Mouse (Mus musculus) hindbrain, embryonic 11.5 days (tissue): ENCODE results near the gene Rmnd5b. TPM values are rescaled to one million over a fixed set of nuclear protein-coding genes. Genes with fewer than 3 reads are reported as not detected.
A peak's percentile ranks its signal among the peaks of the same experiment; 100 is the strongest.

Experiments used
- ATAC-seq: fragments of 200-750 bp; cut with Nextera tagmentation; 2 replicates; pipeline ENCODE4 v1.8.0; 2017; ENCODE audit warnings: mild to moderate bottlenecking, moderate TSS enrichment, moderate library complexity; ENCODE audit not compliant: low FRiP score
- DNase-seq: peaks from one replicate; pipeline ENCODE4 v3.0.0-alpha.2; 2015; ENCODE audit warnings: low spot score
- H3K27ac ChIP-seq: fragments of 300-500 bp; sonication (generic); 2 replicates; pipeline ENCODE4 v1.5.1; 2014; ENCODE audit warnings: mild to moderate bottlenecking, low read depth, low read length
- H3K27me3 ChIP-seq: fragments of 300-500 bp; sonication (generic); 2 replicates; pipeline ENCODE4 v1.6.1; 2014; ENCODE audit warnings: mild to moderate bottlenecking, low read length, moderate library complexity, mixed read lengths; ENCODE audit not compliant: control insufficient read depth, insufficient read depth
- H3K36me3 ChIP-seq: fragments of 300-500 bp; sonication (generic); 2 replicates; pipeline ENCODE4 v1.6.1; 2014; ENCODE audit warnings: mild to moderate bottlenecking, low read length, moderate library complexity, mixed read lengths; ENCODE audit not compliant: control insufficient read depth, insufficient read depth
- H3K4me1 ChIP-seq: fragments of 300-500 bp; sonication (generic); replicated peaks from 2 replicates; pipeline ENCODE4 v1.6.1; 2014; ENCODE audit warnings: low read length, mixed read lengths; ENCODE audit not compliant: control insufficient read depth, insufficient read depth
- H3K4me2 ChIP-seq: fragments of 300-500 bp; sonication (generic); replicated peaks from 2 replicates; pipeline ENCODE4 v1.6.1; 2014; ENCODE audit warnings: mild to moderate bottlenecking, low read depth, low read length
- H3K4me3 ChIP-seq: fragments of 300-500 bp; sonication (generic); 2 replicates; pipeline ENCODE4 v1.5.1; 2014; ENCODE audit warnings: low read depth, low read length
- H3K9ac ChIP-seq: fragments of 300-500 bp; sonication (generic); 2 replicates; pipeline ENCODE4 v1.6.1; 2014; ENCODE audit warnings: low read depth, low read length
- H3K9me3 ChIP-seq: fragments of 300-500 bp; sonication (generic); 2 replicates; pipeline ENCODE4 v1.6.1; 2016; ENCODE audit warnings: low read length; ENCODE audit not compliant: control insufficient read depth
- WGBS: fragments of 180-500 bp; shearing (Covaris S2); extraction: QIAGEN DNeasy Blood & Tissue Kit; methylation state at CpG from one replicate; pipeline ENCODE4 v1.1.7; 2014; 5-methylcytosine and 5-hydroxymethylcytosine counted together
- polyA plus RNA-seq: library from polyadenylated mRNA; unstranded; fragments of >200 nt; fragmentation: Nextera tagmentation; extraction: Ambion mirVana; gene quantifications from 2 replicates; pipeline ENCODE4 v1.2.1, GENCODE M21; 2014

The Rmnd5b gene
- 42.5 and 43.7 TPM in 2 replicates for polyA plus RNA-seq

GRCm38 (mm10) chr11:51635525-51636322 lies at the start of gene Rmnd5b:
Gene Rmnd5b, minus strand, starts transcription at chr11:51635896.
- Histone ChIP-seq H3K4me3 (peak within 1 kb of the TSS; percentile 64), H3K9me3 (no peaks in the 10 kb centered on the region), H3K27me3 (no peaks in the 10 kb centered on the region), H3K9ac (peak within 1 kb of the TSS; percentile 58), H3K4me2 (peak within 1 kb of the TSS; percentile 69), H3K36me3 (no peaks in the 10 kb centered on the region), H3K27ac (peak within 1 kb of the TSS; percentile 25), H3K4me1 (no peaks in the 10 kb centered on the region)
- peak; percentile 88 for DNase-seq
- peak; percentile 84 for ATAC-seq
- WGBS, result 0% methylated on average over 61 of the region's 61 CpGs

GRCm38 (mm10) chr11:51681976-51682374 lies 46.3 kb upstream of the Rmnd5b start:
- no peak for ATAC-seq

GRCm38 (mm10) chr11:51681324-51681975 lies 45.8 kb upstream of the Rmnd5b start:
- H3K36me3 ChIP-seq, result no peaks in the 10 kb centered on the region
- no peak overlapping the region for H3K4me2 ChIP-seq
- 33% methylated on average over 13 of the region's 13 CpGs for WGBS
- DNase-seq (peak; percentile 89), ATAC-seq (no peak)
- H3K4me3 ChIP-seq, result no peak overlapping the region
- no peak overlapping the region for H3K9ac ChIP-seq
- no peak overlapping the region for H3K27ac ChIP-seq
- H3K9me3 ChIP-seq, result no peaks in the 10 kb centered on the region
- H3K4me1 ChIP-seq, result no peaks in the 10 kb centered on the region
- no peaks in the 10 kb centered on the region for H3K27me3 ChIP-seq

More at GRCm38 (mm10) chr11:51681976-51682374, 46.3 kb upstream of the Rmnd5b start:
- H3K4me1 ChIP-seq, result no peaks in the 10 kb centered on the region
- no peak overlapping the region for H3K4me2 ChIP-seq
- DNase-seq, result no peak
- H3K9ac ChIP-seq, result no peak overlapping the region
- no peaks in the 10 kb centered on the region for H3K9me3 ChIP-seq
- H3K27ac ChIP-seq, result no peak overlapping the region
- 48% methylated on average over 8 of the region's 8 CpGs for WGBS
- no peaks in the 10 kb centered on the region for H3K36me3 ChIP-seq
- no peak overlapping the region for H3K4me3 ChIP-seq
- no peaks in the 10 kb centered on the region for H3K27me3 ChIP-seq

DNA sequence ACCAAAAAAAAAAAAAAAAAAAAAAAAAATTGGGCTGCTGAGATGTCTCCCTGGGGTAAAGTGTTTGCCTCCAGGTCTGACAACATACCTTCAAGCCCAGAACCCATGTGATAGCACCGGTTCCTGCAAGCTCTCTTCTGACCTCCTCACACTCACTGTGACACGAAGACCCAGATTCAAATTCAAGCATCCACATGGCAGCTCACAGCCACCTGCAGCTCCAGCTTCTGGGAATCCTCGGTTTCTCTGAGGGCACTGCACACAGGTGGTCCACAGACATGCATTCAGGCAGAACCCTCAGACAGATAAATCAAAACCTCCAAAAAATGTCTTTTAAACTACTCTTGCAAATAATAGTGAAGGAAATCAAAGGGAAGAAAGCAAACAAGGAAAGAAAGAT lies 43.8 kb upstream of the Rmnd5b start:
- 70% methylated on average over 3 of the region's 3 CpGs for WGBS
- DNase-seq, result no peak
- Histone ChIP-seq H3K27me3 (no peaks in the 10 kb centered on the region), H3K27ac (no peak overlapping the region), H3K9ac (no peak overlapping the region), H3K9me3 (no peaks in the 10 kb centered on the region), H3K36me3 (no peaks in the 10 kb centered on the region), H3K4me1 (no peaks in the 10 kb centered on the region), H3K4me2 (no peak overlapping the region), H3K4me3 (no peak overlapping the region)
- no peak for ATAC-seq

- DNase-seq, result no peak
- H3K9ac ChIP-seq, result no peak overlapping the region
- no peaks in the 10 kb centered on the region for H3K4me1 ChIP-seq
- WGBS, result 78% methylated on average over 6 of the region's 6 CpGs
- H3K4me3 ChIP-seq, result no peak overlapping the region
- no peak for ATAC-seq
- H3K9me3 ChIP-seq, result no peaks in the 10 kb centered on the region
- no peak overlapping the region for H3K4me2 ChIP-seq
- no peak overlapping the region for H3K27ac ChIP-seq
- H3K36me3 ChIP-seq, result no peaks in the 10 kb centered on the region
- no peaks in the 10 kb centered on the region for H3K27me3 ChIP-seq
These were observed 42.2 kb upstream of the Rmnd5b start for GRCm38 (mm10) chr11:51677737-51678418.

DNA sequence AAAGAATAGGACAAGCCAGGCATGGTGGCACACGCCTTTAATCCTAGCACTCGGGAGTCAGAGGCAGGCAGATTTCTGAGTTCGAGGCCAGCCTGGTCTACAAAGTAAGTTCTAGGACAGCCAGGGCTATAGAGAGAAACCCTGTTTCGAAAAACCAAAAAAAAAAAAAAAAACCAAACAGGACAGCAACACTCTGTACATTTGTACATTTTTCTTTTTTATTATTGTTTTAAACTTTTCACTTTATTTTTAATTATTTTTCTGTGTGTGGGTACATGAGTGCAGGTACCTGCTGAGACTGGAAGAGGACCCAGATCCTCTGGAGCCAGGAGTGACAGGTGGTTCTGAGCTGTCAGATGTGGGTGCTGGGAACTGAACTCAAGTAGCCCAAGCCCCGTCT lies 39.7 kb upstream of the Rmnd5b start:
- no peaks in the 10 kb centered on the region for H3K9me3 ChIP-seq
- no peak overlapping the region for H3K4me3 ChIP-seq
- no peak overlapping the region for H3K27ac ChIP-seq
- H3K9ac ChIP-seq, result no peak overlapping the region
- no peaks in the 10 kb centered on the region for H3K27me3 ChIP-seq
- no peaks in the 10 kb centered on the region for H3K36me3 ChIP-seq
- WGBS, result 78% methylated on average over 5 of the region's 5 CpGs
- no peak overlapping the region for H3K4me2 ChIP-seq
- DNase-seq (no peak), ATAC-seq (no peak)
- H3K4me1 ChIP-seq, result no peaks in the 10 kb centered on the region

- Histone ChIP-seq H3K27me3 (no peaks in the 10 kb centered on the region), H3K36me3 (no peaks in the 10 kb centered on the region), H3K4me1 (no peaks in the 10 kb centered on the region), H3K4me2 (no peak overlapping the region), H3K9me3 (no peaks in the 10 kb centered on the region), H3K27ac (no peak overlapping the region), H3K9ac (no peak overlapping the region), H3K4me3 (no peak overlapping the region)
- WGBS, result 87% methylated on average over 9 of the region's 9 CpGs
- DNase-seq, result no peak
- no peak for ATAC-seq
These were observed 37.6 kb upstream of the Rmnd5b start for GRCm38 (mm10) chr11:51673291-51673690.

GRCm38 (mm10) chr11:51671376-51671775 lies 35.7 kb upstream of the Rmnd5b start:
- ATAC-seq, result no peak
- H3K4me3 ChIP-seq, result no peak overlapping the region
- DNase-seq, result no peak
- H3K4me2 ChIP-seq, result no peak overlapping the region
- no peaks in the 10 kb centered on the region for H3K4me1 ChIP-seq
- H3K36me3 ChIP-seq, result no peaks in the 10 kb centered on the region
- no peak overlapping the region for H3K9ac ChIP-seq
- H3K27ac ChIP-seq, result no peak overlapping the region
- no peaks in the 10 kb centered on the region for H3K9me3 ChIP-seq
- H3K27me3 ChIP-seq, result no peaks in the 10 kb centered on the region
- WGBS, result 79% methylated on average over 2 of the region's 2 CpGs
